Mouse (Mus musculus) stomach, embryonic 15.5 days (tissue): ENCODE data around the gene Phb2. TPM values are rescaled to one million over a fixed set of nuclear protein-coding genes. Genes with fewer than 3 reads are reported as not detected.
A peak's percentile ranks its signal among the peaks of the same experiment; 100 is the strongest.

Experiments
- ATAC-seq: fragments of 200-750 bp; cut with Nextera tagmentation; 2 replicates; pipeline ENCODE4 v1.8.0; 2017; ENCODE audit warnings: low read depth, moderate number of reproducible peaks, moderate TSS enrichment; ENCODE audit not compliant: insufficient read depth, low FRiP score
- H3K27ac ChIP-seq: fragments of 300-500 bp; sonication (generic); 2 replicates; pipeline ENCODE4 v1.5.1; 2015; ENCODE audit warnings: mild to moderate bottlenecking, inconsistent platforms
- H3K27me3 ChIP-seq: fragments of 300-500 bp; sonication (generic); replicated peaks from 2 replicates; pipeline ENCODE4 v1.6.1; 2015; ENCODE audit warnings: inconsistent platforms
- H3K36me3 ChIP-seq: fragments of 300-500 bp; sonication (generic); 2 replicates; pipeline ENCODE4 v1.6.1; 2015; ENCODE audit warnings: inconsistent platforms
- H3K4me1 ChIP-seq: fragments of 300-500 bp; sonication (generic); 2 replicates; pipeline ENCODE4 v1.6.1; 2015; ENCODE audit warnings: inconsistent platforms
- H3K4me2 ChIP-seq: fragments of 300-500 bp; sonication (generic); 2 replicates; pipeline ENCODE4 v1.6.1; 2015; ENCODE audit warnings: mild to moderate bottlenecking, inconsistent platforms
- H3K4me3 ChIP-seq: fragments of 300-500 bp; sonication (generic); replicated peaks from 2 replicates; pipeline ENCODE4 v1.5.1; 2015; ENCODE audit warnings: inconsistent platforms
- H3K9ac ChIP-seq: fragments of 300-500 bp; sonication (generic); 2 replicates; pipeline ENCODE4 v1.6.1; 2015; ENCODE audit warnings: inconsistent platforms
- H3K9me3 ChIP-seq: fragments of 300-500 bp; sonication (generic); 2 replicates; pipeline ENCODE4 v1.6.1; 2016; ENCODE audit warnings: inconsistent platforms
- WGBS: fragments of 180-500 bp; shearing (Covaris S2); methylation state at CpG from one replicate; pipeline ENCODE4 v1.1.7; 2015; 5-methylcytosine and 5-hydroxymethylcytosine counted together
- microRNA counts: library from miRNA; unstranded; fragments of <30 nt; microRNA quantifications from one replicate; lab custom pipeline; 2016
- microRNA-seq: library from miRNA; unstranded; fragments of <30 nt; microRNA quantifications from one replicate; pipeline ENCODE4, GENCODE M21; 2016
- polyA plus RNA-seq: library from polyadenylated mRNA; unstranded; fragments of >200 nt; fragmentation: Nextera tagmentation; extraction: Ambion mirVana; gene quantifications from 2 replicates; pipeline ENCODE4 v1.2.1, GENCODE M21; 2015

The Phb2 gene
- polyA plus RNA-seq, 1 experiment from 2014 or later: 355 TPM

DNA sequence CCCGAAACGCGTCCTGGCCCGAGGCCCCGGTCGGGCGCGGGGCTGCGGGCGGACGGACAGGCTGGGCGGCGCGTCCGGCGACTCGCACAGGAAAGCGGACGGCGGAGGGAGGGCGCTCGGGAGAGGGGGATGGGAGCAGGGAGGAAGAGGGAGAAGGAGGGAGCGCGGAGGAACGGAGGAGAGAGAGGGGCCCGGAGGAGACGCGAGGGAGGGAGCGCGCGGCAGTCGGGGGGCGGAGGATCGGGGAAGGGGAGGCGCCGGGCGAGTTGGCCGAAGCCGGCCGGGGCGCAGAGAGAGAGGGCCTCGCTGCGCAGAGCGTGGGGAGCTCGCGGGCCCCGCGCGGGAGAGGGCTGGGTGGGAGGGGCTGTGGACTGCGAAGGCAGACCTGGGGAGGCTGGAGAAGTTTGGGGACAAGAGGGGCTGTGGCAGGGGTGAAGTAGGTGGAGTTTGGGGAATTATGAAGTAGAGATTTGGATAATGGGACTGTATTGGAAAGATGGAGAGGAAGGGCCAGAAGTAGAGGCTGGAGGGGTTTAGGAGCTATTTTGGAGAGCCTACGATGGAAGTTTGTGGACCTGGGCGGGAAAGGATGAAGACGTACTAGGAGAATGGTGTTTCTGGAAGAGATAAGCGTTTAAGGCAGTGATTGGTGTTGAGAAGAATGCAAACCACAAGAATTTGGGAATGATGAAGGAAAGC lies 44.7 kb downstream of the Phb2 start:
- peak overlapping the region; percentile 76 for H3K9ac ChIP-seq
- peak overlapping the region; percentile 61 for H3K4me2 ChIP-seq
- H3K27ac ChIP-seq: peak overlapping the region; percentile 96
- H3K9me3 ChIP-seq: no peaks in the 10 kb centered on the region
- 1% methylated on average over 46 of the region's 54 CpGs for WGBS
- H3K4me3 ChIP-seq: peak overlapping the region; percentile 75
- ATAC-seq: peak; percentile 76
- H3K36me3 ChIP-seq: no peaks in the 10 kb centered on the region
- H3K4me1 ChIP-seq: peaks cover 49% of the 10 kb centered on the region
- no peaks in the 10 kb centered on the region for H3K27me3 ChIP-seq

DNA sequence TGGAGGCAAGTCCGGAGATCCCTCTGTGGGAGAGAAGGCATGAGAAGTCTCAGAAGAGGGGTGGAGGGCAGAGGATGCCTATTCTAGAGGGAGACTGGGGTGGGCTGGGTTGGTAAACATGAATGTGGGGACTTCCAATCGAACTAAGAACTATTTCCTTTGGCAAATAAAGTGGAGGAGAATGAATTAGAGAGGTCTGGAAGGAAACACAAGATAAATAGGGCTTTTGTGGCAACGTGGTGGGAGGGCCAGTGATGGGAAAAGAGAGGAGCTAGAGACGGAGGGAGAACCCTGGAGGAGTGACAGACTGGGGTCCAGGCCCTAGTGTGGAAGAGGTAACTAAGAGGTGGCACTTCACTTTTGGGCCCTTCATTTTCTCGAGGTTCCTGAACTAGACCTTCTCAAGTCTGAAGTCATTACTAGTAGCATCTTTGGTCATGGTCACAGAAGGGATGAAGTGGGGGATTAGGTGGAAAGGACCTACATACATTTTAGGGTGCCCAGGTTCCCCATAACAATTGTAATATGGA lies 45.3 kb downstream of the Phb2 start:
- Histone ChIP-seq H3K9me3 (no peaks in the 10 kb centered on the region), H3K4me1 (peaks cover 49% of the 10 kb centered on the region), H3K36me3 (no peaks in the 10 kb centered on the region), H3K9ac (peak overlapping the region; percentile 76), H3K4me3 (peak overlapping the region; percentile 75), H3K27ac (peak overlapping the region; percentile 96), H3K27me3 (no peaks in the 10 kb centered on the region), H3K4me2 (peak overlapping the region; percentile 61)
- WGBS: 7% methylated on average over 5 of the region's 5 CpGs
- no peak for ATAC-seq

DNA sequence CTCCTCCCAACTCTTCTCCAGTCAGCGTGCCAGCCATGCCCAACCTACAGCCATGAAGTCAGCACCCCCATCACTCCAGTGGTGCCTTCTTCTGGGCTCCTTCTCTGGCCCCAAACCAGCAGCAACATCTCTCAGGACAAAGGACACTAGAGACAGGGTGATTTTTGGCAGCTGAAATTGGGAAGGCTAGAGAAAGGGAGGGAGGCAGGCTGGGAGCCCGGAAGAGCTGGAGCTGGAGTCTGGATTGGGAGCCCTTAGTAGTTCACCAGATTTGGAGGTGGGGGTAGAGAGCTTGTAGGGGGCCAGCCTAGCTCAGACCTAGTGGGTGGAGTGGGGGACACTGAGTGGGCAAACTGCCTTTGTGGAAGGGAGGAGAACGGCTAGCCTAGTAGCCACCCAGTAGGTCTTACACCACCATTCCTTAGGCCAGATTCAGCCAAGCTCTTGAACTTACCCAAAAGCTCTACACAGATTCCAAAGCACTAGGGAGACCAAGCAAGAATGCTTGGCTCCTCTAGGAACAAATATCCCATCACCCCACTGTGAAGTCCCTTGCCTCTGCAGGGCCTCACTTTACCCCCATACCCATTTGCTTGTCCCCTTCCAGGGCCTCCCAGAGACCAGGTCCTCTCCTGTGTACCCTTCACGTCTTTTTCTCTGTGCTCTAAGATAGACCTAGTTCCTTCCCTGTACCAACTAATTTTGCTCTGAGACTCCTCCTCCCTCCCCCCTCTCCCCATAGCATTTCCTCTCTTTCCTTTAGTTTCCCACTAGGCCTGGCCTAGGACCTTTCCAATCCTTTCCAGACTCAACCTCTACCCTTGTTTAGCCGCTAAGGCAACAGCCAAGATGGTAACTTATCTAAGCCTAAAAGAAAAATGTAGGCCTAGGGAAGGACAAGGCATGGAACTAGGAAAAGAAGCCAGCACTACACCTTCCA lies 46.0 kb downstream of the Phb2 start:
- H3K4me2 ChIP-seq: peak overlapping the region; percentile 61
- peaks cover 49% of the 10 kb centered on the region for H3K4me1 ChIP-seq
- ATAC-seq: peak; percentile 12; the same call in 1 of the 2 replicates
- H3K9ac ChIP-seq: peak overlapping the region; percentile 76; the same call in 1 of the 2 replicates
- H3K27ac ChIP-seq: peak overlapping the region; percentile 96
- no peaks in the 10 kb centered on the region for H3K36me3 ChIP-seq
- 25% methylated on average over 5 of the region's 5 CpGs for WGBS
- peak overlapping the region; percentile 75 for H3K4me3 ChIP-seq
- no peaks in the 10 kb centered on the region for H3K27me3 ChIP-seq
- no peaks in the 10 kb centered on the region for H3K9me3 ChIP-seq

DNA sequence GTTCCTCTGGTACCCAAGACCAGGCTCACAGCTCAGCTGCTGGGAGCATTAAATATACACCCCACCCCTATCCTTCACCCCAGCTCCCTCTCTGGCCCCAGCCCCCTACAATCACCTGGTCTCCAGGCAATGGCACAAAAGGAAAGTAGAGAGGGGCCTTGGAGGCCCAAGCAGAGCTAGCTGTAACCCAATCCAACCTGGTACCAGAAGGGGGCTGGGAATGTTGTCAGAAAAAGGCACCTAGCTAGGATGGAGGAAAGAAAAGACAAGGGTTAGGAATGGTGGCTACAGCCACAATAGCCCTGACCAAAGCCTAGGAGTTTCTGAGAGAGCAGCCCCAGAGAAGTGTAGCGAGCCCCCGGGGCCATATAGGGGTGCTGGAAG lies 46.7 kb downstream of the Phb2 start:
- no peak for ATAC-seq
- Histone ChIP-seq H3K4me3 (no peak overlapping the region; the same call in 1 of the 2 replicates), H3K36me3 (no peaks in the 10 kb centered on the region), H3K9ac (no peak overlapping the region), H3K27me3 (no peaks in the 10 kb centered on the region), H3K9me3 (no peaks in the 10 kb centered on the region), H3K27ac (peak overlapping the region; percentile 96), H3K4me2 (peak overlapping the region; percentile 61), H3K4me1 (peaks cover 46% of the 10 kb centered on the region)
- WGBS: 48% methylated on average over 2 of the region's 2 CpGs

DNA sequence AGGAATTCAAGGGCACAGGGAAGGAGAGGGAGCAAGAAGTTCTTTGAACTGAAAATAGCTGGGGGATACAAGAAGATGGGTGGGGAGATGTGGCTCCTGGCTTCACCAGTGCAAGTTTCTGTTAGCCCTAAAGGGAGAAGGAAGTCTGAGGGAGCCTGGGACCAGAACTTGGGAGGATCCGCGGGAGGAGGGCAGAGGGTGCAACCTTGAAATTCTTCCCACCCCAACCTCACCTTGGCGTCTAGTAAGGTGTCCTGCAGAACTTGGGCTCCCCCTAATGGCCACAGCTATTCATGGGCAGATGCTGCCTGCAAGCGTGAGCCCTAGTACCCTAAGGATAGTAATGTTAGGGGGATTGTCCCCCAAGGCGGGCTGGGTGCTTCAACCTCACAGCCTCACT lies 47.1 kb downstream of the Phb2 start:
- peak; percentile 2; the same call in 1 of the 2 replicates for ATAC-seq
- Histone ChIP-seq H3K4me1 (peaks cover 42% of the 10 kb centered on the region), H3K36me3 (no peaks in the 10 kb centered on the region), H3K9me3 (no peaks in the 10 kb centered on the region), H3K9ac (no peak overlapping the region), H3K4me3 (no peak overlapping the region; the same call in 1 of the 2 replicates), H3K4me2 (peak overlapping the region; percentile 61), H3K27me3 (no peaks in the 10 kb centered on the region), H3K27ac (peak overlapping the region; percentile 96)
- WGBS: 3% methylated on average over 5 of the region's 5 CpGs

DNA sequence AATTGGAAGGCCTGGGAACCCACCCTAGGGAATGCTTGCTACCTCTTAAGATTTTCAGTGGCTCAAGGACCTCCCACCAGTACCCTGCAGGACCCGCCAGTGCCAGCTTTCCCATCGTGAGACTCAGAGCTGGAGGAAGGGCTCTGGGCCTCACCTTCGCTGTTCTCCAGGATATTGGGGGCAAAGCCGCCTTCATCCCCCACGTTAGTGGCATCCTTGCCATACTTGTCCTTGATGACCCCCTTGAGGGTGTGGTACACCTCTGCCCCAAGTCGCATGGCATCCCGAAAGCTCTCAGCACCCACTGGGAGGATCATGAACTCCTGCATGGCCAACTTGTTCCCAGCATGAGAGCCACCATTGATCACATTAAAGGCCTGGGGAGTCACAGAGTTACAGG lies 53.8 kb downstream of the Phb2 start:
- Histone ChIP-seq H3K4me2 (no peak overlapping the region), H3K4me1 (peaks cover 18% of the 10 kb centered on the region), H3K27me3 (peaks cover 7% of the 10 kb centered on the region; the same call in 1 of the 2 replicates), H3K36me3 (no peaks in the 10 kb centered on the region), H3K9me3 (no peaks in the 10 kb centered on the region), H3K4me3 (no peak overlapping the region), H3K9ac (no peak overlapping the region), H3K27ac (no peak overlapping the region)
- 86% methylated on average over 7 of the region's 7 CpGs for WGBS
- no peak for ATAC-seq

MicroRNA genes within 50 kb of the gene (microRNA counts, 519-probe panel; counts per million panel counts)
- microRNA mmu-miR-141 (lab: Ali Mortazavi, UCI) (3,007 counts per million, percentile 76 among the panel's probes with 10 or more counts), microRNA mmu-miR-200c (lab: Ali Mortazavi, UCI) (3,718 counts per million, percentile 92 among the panel's probes with 10 or more counts)

Small RNA genes lying within 50 kb of the gene (microRNA-seq; reads per million reads assigned to microRNA genes)
- gene Mir141 (2,437 reads per million, percentile 83 among the genes with 10 or more reads in this experiment), gene Mir200c (18,609 reads per million, percentile 97 among the genes with 10 or more reads in this experiment)

Other genes with a start within 250 kb of the Phb2 start
- 6.8 TPM in 2 replicates for gene Clstn3, start 247.5 kb upstream of the Phb2 start, polyA plus RNA-seq
- 1.9 and 2.2 TPM in 2 replicates for gene C1rl, start 219.2 kb upstream of the Phb2 start, polyA plus RNA-seq
- gene C1ra, start 199.9 kb upstream of the Phb2 start, polyA plus RNA-seq: 4.5 and 6.6 TPM in 2 replicates
- gene C1s1, start 170.0 kb upstream of the Phb2 start, polyA plus RNA-seq: 5.6 and 9.9 TPM in 2 replicates
- gene C1rb, start 142.0 kb upstream of the Phb2 start, polyA plus RNA-seq: not detected in 2 replicates
- gene C1s2, start 76.3 kb upstream of the Phb2 start, polyA plus RNA-seq: 0.06 and 0.13 TPM in 2 replicates
- gene Lpcat3, start 49.3 kb upstream of the Phb2 start, polyA plus RNA-seq: 79.3 and 85.3 TPM in 2 replicates
- gene Emg1, start 158 bp upstream of the Phb2 start, polyA plus RNA-seq: 191 and 202 TPM in 2 replicates
- 19.0 and 19.8 TPM in 2 replicates for gene Ptpn6, start 26.4 kb downstream of the Phb2 start, polyA plus RNA-seq
- 331 and 401 TPM in 2 replicates for gene Grcc10, start 29.0 kb downstream of the Phb2 start, polyA plus RNA-seq
- not detected in 2 replicates for gene Gm45234, start 43.7 kb downstream of the Phb2 start, polyA plus RNA-seq
- gene Atn1, start 44.2 kb downstream of the Phb2 start, polyA plus RNA-seq: 13.9 and 16.2 TPM in 2 replicates
- 5.3 and 6.9 TPM in 2 replicates for gene Eno2, start 57.3 kb downstream of the Phb2 start, polyA plus RNA-seq
- 0.35 and 1.3 TPM in 2 replicates for gene Lrrc23, start 67.4 kb downstream of the Phb2 start, polyA plus RNA-seq
- 11.7 and 12.7 TPM in 2 replicates for gene Spsb2, start 96.3 kb downstream of the Phb2 start, polyA plus RNA-seq
- gene Tpi1, start 102.0 kb downstream of the Phb2 start, polyA plus RNA-seq: 890 and 914 TPM in 2 replicates
- 116 and 125 TPM in 2 replicates for gene Usp5, start 117.1 kb downstream of the Phb2 start, polyA plus RNA-seq
- 141 and 159 TPM in 2 replicates for gene Cdca3, start 117.2 kb downstream of the Phb2 start, polyA plus RNA-seq
- 0.97 and 1.1 TPM in 2 replicates for gene Gnb3, start 127.9 kb downstream of the Phb2 start, polyA plus RNA-seq
- 28.4 TPM in 2 replicates for gene P3h3, start 145.4 kb downstream of the Phb2 start, polyA plus RNA-seq
- gene Gpr162, start 151.6 kb downstream of the Phb2 start, polyA plus RNA-seq: 1.2 and 1.3 TPM in 2 replicates
- gene Cd4, start 175.9 kb downstream of the Phb2 start, polyA plus RNA-seq: 0.41 and 0.64 TPM in 2 replicates
- gene Lag3, start 199.4 kb downstream of the Phb2 start, polyA plus RNA-seq: 1.5 and 2.4 TPM in 2 replicates
- 322 and 340 TPM in 2 replicates for gene Ptms, start 207.8 kb downstream of the Phb2 start, polyA plus RNA-seq
- gene Mlf2, start 219.1 kb downstream of the Phb2 start, polyA plus RNA-seq: 351 and 362 TPM in 2 replicates